Mouse (Mus musculus) megakaryocyte, adult 5-6 weeks (primary cell): Measurements from ENCODE around the gene Acyp1. TPM values are rescaled to one million over a fixed set of nuclear protein-coding genes. Genes with fewer than 3 reads are reported as not detected.

Source experiments
- ATAC-seq: 2 replicates; pipeline ENCODE4 v1.8.0; 2016; ENCODE audit warnings: mild to moderate bottlenecking, inconsistent platforms; ENCODE audit not compliant: poor library complexity, severe bottlenecking
- total RNA-seq, 2 experiments: library from RNA; stranded (forward) in 1 of 2; stranded (reverse) in 1 of 2; fragments of 153-499, 151-499 nt in 1 of 2; fragments of 221-1000, 200-1000 nt in 1 of 2; gene quantifications; 2 replicates each; pipeline versions ENCODE4 v1.2.3 to v1.2.4; 2015 to 2017

Acyp1 gene
- total RNA-seq (2015) (40.9 and 41.2 TPM in 2 replicates), total RNA-seq (2017) (26.2 and 49.4 TPM in 2 replicates)

DNA sequence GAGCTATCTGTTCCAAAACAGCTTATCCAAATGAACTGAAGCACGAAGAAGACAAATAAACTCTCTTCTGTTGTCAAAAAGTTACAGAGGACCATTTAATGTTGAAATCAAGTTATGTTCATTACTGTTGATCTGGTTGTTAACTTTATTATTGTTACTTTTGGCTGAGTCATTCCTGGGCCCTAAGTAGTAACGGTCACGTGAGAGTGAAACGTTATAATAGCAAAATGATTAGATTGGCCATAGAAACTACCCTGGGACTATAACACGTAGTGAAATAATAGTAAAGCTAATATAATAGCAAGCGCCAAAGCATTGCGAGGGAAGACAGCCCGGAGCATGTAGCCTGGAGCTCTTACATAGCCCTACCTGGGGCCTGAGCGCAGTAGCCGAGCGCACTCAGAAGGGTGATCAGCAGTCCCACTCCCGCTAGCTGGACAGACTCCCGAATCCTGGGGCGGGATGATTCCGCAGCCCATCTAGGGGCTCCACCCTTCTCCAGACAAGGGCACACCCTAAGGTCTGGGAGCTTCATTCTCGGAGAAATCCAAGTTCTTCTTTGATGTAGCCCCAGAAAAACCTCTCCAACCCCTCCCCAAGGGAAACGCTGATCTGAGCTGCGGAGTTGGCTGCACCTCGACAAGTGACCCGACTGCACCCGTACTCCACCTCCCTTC is at the start of gene Acyp1:
TSS of gene Acyp1 (minus strand) at position 630 of the 677 bp plus-strand sequence.
- no peak; the same call in 1 of the 2 replicates for ATAC-seq

DNA sequence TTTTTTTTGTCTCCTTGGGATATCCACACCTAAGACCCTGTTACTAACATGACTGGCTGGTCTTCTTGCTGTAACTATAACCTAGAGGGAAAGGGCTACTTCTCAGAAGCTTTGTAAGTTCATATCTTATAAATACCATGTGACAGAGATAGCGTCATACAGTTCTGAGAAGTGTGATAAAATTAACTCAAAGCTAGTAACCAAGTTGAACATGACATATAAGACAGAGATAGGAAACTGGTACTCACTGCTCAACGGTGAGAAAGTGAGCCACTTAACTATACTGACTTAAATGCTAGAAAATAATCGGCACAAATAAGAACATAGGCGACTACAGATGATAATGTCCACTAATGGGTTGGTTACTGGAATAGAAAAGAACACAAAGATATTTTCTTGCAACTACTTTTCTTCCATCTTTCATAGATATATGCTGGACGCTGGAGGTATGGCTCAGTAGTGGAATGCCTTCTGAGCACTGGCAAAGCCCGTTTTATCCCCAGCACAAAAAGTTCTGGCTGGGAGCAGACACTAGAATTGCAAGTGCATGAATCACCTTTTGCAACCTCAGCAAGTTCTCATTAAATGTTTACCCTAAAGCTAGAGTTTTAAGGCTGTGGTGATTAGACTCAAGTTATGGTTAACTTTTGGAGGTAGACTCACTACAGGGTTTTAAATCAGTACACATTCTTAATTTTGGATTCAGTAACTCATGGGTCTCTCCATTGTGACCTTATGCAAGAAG is 49.5 kb upstream of the Acyp1 start:
- ATAC-seq = no peak

DNA sequence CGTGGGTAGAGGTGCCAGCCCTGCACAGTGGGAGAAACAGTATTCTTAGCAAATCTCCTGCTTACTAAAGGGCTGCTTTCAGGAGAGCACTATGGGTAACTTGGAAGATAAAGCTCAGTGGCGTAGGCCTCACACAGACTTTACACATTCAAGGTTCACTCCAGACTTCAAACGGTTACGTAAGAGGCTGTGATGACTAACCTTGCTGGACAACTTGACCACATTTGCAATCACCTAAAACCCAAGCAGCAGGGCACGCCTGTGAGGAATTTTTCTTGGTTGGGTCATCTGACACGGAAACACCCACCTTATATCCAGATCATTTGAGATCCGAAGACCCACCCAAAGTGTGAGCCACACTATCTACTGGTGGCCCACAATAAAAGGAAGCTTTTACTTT is 41.9 kb upstream of the Acyp1 start:
- ATAC-seq = no peak

DNA sequence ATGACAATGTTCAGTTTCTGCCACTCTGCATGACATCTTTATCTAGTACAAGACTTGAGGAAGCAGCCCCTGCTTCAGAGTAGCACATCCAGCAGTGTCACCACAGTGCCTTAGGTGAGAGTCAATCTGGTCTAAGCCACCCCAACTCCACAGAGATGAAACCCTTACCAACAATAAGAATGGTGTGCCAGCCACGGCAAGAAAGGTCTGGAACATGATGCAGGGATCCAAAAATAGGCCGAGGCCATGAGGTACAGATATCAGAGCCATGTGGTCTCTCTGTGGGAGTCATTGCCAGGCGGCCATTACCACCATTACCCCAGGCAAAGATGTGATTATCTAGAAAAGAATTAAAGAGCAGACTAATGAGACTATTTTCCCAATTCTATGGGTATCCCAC is 20.4 kb upstream of the Acyp1 start:
- ATAC-seq = no peak

DNA sequence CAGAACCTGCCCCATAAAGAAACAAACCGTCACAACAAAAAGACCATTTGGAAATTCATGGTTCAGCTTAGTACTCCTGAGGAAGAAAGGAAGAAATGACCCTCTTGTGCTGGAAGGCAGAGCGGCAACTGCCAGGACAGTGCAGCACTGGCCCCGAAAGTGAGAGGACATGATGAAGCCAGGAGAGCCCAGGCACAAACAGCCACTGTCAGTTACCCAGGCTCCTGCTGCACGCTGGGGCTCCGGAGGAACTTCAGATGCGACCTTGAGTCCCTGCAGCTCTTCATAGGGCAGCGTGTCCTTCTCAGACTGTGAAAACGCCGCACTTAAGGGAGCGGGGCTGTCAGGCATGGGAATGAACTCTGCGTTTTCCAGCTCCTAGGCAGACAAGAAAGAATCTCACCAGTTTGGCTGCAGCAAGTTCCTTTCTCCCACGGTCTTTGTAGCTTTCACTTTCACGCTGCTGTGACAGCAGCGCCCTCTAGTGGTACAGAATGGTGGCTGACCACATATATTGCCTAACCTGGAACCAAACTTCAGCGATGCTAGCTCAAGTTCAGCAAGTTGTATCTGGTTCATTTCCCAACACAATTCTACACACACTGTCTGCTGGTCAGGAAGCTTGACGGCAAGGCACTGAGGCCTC is 17.1 kb upstream of the Acyp1 start:
- peak; percentile 93 for ATAC-seq

DNA sequence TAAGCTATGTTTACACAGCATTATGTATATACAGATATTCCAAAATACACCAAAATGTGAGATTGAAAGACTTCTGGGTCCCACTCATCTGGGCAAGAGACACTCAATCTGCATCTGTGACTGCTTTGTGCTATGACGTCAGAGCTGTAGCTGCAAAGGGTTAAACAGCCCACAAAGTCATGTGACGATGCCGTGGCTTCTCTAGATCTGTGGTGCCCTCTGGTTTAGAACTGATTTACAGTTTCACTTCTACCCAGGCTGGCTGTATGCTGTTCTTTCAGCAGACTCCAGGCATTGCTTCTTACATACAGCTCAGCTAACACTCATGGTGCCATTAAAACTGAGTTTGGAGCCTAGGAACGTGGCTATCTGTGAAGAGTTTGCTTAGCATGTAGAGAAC is 16.5 kb upstream of the Acyp1 start:
- ATAC-seq = peak; percentile 39

DNA sequence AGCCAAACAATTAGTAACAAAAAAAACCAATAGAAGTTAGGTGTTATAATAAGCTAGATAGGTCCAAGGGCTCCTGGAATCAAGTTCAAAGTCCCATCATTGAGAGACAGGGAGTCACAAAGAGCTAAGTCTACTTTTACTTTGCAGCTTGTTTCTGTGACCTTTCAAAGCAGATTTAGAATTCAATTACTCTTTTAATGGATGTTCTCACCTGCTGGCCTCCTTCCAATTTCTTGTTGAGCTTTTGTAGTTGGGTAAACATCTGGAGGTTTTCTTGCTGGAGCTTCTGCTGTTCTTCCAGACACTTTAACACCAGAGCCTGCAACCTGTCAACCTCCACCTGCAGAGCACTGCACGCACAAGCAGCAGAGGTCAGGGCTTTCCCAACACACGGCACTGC is 15.0 kb upstream of the Acyp1 start:
- no peak for ATAC-seq

DNA sequence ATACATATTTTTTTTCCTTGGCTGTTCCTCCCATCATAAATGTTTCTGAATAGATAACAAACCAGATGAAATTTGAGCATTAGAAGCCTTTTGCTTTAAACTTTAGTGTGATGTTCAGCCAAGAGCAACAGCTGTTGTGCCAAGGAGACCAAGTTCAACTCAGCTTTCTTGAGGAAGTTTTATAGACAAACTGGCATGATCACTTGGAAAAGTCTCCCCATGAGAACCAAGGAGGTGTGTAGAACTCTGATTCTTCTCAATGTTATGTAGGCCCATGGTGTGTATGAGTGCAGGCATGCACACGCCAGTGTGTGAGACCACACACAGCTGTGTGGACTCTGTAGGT is 10.6 kb upstream of the Acyp1 start:
- ATAC-seq = no peak

DNA sequence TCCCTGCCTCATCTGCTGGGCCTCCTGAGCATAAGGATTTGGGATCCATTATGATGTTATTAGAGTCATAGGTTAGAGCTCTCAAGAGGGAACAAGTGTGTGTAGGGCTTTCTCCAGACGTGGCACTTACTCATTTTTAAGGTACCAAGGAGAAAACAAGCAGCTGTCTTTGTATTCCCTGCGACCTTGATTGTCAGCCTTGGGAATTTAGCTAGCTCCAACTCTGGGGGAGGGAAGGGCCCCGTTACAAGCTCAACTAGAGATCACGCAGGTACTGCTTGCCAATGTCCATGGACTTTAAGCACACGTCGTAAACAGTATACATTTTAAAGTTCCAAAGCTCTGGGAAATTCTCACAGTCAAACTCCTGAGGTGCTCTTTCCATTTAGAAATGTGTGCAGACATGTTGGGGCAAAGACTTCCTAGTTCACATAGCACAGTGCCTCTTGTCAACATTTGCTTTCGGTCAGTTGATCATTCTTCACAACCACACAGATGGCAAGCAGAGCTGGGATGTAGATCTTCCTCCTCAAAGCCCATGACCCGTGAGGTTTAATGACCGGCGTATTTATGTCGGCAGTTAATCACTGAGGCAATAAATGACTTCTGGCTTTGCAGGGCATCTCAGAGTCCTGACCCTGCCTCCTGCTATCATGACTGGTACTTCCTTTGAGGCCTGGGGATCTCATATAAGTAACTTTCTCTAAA is 10.0 kb upstream of the Acyp1 start:
- ATAC-seq = no peak

DNA sequence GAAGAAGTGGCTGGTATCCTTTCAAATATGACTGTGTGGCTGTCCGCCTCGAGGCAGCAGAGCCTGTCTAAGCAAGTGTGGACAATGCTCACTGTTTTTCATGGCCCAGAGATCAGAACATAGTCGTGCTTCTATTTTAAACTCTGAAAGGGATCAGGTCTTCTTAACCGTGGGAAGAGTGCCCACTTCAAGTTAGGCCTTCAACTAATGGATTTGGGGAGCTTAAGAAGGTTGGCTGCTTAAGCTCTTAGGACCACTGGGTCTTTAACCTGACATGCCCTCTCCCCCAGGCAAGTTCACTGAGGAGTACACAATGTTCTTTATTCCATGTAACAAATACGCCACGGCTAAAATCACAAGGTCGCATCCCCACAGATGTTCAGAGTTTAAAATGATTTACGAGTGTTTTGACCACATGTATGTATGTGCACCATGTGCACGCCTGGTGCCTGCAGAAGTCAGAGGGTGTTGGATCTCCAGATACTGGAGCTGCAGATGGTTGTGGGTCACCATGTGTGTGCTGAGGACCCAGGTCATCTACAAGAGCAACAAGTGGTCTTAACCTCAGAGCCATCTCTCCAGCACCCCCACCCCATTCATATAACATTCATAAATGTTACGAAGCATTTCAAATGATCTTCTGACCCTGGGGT is 9.2 kb upstream of the Acyp1 start:
- no peak for ATAC-seq

DNA sequence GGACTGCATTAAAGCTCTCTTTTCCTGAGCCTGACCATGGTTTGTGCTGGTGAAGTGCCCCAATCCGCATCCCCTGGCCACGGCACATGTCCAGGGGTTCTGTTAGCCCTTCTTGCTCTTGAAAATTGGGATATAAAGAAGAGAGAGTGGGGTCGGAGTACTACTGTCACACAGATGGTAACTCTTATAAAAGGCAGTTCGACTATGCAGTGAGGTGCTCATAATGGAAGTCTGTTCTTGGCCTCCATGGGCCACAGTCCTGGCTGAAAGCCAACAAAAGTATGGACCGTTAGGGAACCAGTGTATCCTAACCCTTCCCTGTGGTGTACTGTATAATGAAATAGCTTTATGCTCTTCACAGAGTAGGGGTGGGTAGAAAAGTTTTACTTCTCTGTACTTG is 8.7 kb upstream of the Acyp1 start:
- ATAC-seq = no peak

DNA sequence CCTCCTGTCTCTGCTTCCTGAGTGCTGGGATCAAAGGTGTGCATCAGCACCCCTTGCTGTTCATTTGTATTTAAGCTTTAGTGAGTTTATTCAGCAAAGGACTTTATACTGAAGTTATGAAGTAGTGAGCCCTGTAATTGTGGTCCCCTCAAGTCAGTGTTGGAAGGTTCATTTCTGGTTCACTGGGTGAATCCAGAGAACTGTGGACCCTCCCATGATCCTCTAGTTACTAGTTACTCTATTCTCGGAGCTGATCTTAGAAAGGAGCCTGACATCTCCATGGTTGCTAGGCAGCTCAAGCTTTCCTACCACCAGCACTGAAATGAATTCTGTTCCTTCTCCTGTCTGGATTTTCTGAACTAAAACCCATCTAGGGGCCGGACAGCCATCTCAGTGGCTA is 7.3 kb upstream of the Acyp1 start:
- no peak for ATAC-seq

DNA sequence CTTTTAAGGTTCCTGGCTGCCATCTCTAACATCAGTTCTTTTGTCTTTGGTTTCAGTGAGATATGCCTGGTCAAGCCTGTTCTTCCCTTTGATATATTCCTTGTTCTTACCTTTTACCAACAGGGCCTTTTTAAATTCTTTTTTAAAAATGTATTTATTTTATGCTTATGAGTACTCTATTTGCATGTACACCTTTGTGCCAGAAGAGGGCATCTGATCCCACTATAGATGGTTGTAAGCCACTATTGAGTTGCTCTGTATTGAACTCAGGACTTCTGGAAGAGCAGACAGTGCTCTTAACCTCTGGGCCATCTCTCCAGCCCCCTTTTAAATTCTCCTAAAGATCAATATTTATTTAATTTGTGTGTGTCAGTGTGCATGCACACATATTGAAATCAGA is 4.7 kb upstream of the Acyp1 start:
- ATAC-seq = no peak

DNA sequence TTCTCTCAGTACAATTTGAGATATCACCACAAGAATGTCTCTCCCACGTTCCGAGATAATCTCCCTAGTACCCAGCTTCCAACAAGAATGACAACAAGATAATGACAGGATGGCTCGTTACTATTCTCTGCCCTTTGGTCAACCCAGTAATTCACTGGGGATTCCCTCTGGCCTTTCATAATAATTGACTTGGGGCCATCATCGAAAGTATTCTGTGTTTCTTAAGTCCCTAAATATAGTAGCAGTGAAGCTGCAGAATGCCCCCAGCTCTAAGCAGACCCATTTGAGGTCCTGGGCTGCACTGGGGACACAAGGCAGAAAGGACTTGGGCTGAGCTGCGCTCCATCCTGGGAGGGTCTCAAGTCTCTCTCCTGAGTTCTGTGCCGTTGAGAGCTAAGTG is 4.0 kb upstream of the Acyp1 start:
- no peak for ATAC-seq

DNA sequence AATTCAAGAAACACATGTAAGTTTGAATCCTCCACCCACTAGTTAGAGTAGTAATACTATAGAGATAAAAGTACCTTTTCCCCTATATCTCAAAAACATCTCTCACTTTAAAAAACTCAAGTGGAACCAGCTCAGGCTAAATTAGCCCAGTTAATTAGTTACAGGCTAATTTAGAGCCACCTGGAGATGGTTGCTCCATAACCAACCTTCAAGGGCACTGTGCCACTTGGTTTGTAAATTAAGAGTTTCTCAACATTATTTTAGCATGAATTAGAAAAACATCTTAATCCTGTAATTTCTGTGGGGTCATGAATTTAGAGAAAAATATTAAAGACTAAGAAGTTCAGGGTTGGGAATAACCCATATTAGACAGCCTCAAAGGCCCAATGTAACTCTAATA is 3.3 kb upstream of the Acyp1 start:
- no peak for ATAC-seq

DNA sequence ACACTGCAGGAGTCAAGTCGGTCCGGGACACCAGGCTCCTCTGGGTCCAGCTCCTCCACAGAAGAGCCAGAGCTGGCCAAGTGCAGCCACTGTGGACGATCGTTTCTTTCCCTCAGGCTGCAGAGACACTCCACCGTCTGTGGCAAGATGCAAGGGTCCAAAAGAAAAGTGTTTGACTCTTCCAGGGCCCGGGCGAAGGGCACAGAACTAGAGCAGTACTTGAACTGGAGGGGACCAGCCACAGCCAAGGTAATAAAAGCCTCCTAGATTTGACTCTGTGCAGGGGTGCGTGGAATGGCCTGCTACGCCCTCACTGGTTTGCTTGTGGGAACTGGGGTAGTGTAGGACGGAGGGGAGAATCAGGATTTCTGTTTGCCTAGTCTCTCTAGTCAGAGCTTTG is 2.4 kb upstream of the Acyp1 start:
- ATAC-seq = no peak

DNA sequence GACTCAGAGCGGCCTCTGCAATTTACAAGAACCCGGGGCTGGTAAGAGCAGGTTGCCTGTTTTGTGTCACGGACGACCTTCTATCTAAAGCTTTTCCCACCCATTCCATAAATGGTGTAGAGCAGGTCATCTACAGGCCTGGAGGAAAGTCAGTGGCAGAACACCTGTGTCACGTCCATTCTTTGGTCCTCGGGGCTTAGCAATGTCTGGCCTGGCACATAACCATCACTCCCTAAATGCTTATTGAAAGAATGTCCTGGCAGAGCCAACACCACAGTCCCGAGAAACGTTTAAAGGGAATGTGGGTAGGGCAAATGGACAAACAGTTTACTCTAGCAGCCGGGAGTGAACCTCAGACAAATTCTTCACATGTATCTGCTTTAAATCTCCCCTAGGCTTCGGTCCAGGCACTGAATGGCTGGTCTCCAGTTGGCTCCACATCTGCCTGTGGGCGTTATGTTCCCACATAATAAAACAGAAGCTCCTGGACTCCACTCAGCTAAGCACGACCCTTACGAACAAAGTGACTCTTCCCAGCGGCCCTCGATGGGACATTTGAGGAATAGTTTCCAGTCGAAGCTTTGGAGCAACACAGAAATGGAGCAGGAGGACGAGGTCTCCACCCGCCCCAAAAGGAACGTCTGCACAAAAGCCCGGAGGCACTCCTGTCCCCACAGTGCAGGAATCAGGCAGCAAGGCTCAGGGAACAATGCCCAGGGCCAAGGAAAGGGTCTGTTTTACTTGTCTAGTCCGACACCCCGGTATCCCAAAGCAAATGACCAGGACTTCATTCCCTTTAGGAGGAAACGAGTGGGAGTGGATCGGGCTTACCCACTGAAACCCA is 1.1 kb upstream of the Acyp1 start:
- ATAC-seq = no peak

DNA sequence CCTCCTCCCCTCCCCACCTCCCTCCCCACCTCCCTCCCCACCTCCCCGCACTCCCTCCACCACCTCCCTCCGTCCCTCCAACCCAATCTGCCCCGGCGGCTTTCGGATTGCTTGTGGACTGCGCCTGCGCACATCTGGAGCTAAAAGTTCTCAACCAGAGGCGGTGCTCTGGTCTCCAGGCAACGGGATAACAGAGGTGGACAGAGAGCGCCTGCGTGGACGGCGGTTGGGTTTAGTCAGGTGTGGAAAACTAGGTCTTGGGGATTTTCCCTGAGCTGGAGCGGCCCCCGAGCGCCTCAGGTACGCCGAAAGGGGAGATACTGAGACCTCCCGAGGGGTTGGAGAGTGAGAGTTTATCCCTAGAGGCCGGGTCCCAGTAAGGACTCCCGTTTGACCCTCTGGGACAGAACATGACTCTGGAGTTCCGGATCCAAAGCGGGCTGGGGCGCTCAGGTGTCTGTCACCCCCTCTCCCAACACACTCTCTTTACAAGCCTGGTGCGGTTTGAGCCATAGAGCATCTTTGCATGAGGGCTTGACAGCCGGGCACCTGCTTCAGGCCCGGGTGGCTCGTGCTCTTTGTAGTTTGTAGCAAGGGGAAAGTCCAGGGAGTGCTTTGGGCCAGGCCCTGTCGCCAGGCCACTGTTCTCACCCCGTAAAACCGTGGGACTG is 383 bp upstream of the Acyp1 start, which contains the start of gene Zc2hc1c:
TSS of gene Zc2hc1c (plus strand) at position 106 of the 671 bp plus-strand sequence.
- peak; percentile 68 for ATAC-seq

DNA sequence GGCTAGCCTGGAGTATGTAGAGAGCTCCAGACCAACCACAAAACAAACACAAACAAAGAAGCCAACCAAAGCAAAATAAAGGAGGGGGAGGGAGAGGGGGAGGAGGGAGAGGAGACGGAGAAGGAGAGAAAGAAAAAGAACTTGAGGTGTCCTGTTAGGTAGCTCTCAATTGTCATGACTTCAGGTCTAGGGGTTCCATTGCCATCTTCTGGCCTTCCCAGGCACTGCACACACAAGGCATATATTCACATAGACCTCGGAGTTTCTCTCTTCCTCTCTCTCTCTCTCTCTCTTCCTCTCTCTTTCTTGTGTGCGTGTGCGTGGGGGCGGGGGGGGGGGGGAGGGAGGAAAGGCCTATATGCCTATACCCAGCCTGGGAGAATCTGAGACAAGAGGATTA is 1.3 kb downstream of the Acyp1 start:
- peak; percentile 53; the same call in 1 of the 2 replicates for ATAC-seq
